Mouse (Mus musculus): Measurements from ENCODE around the gene Usp13. TPM values are rescaled to one million over a fixed set of nuclear protein-coding genes. Genes with fewer than 3 reads are reported as not detected.

Usp13 gene
- polyA plus RNA-seq, 1 experiment from 2014 or later, result 14.4 TPM

- peak; percentile 71 for ATAC-seq (replicated peaks)
- Histone ChIP-seq H3K27me3 (replicated peaks) (no peaks in the 10 kb centered on the region), H3K9ac (no peak overlapping the region), H3K4me3 (no peak overlapping the region), H3K4me1 (no peaks in the 10 kb centered on the region), H3K36me3 (replicated peaks) (no peaks in the 10 kb centered on the region), H3K4me2 (no peak overlapping the region), H3K9me3 (no peaks in the 10 kb centered on the region), H3K27ac (no peak overlapping the region)
- 78% methylated on average over 3 of the region's 3 CpGs for WGBS
These were observed 144.1 kb downstream of the Usp13 start for GRCm38 (mm10) chr3:32961494-32961893.

DNA sequence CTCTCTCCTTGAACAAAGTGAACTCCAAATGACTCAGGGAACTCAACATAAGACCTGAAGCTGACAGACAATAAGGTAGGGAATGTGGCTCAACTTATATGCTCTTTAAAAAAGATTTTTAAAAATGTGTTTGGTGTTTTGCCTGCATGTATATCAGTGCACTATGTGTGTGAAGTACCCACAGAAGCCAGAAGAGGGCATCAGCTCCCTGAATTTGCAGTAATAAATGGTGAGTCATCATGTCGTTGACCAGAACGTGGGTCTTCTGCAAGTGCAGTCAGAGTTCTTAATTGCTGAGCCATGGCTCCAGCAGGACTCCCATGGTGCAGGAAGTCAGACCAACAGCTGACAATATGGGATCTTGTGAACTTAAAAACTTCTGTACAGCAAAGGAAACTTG lies 148.2 kb downstream of the Usp13 start:
- Histone ChIP-seq H3K36me3 (replicated peaks) (no peaks in the 10 kb centered on the region), H3K9ac (no peak overlapping the region), H3K4me1 (no peaks in the 10 kb centered on the region), H3K9me3 (no peaks in the 10 kb centered on the region), H3K27ac (no peak overlapping the region), H3K4me2 (no peak overlapping the region), H3K4me3 (no peak overlapping the region), H3K27me3 (replicated peaks) (no peaks in the 10 kb centered on the region)
- 0 out of 2 replicates have a peak, but pooled peaks have one; percentile 13 for ATAC-seq (replicated peaks)
- WGBS, result 1% methylated on average over 2 of the region's 2 CpGs

DNA sequence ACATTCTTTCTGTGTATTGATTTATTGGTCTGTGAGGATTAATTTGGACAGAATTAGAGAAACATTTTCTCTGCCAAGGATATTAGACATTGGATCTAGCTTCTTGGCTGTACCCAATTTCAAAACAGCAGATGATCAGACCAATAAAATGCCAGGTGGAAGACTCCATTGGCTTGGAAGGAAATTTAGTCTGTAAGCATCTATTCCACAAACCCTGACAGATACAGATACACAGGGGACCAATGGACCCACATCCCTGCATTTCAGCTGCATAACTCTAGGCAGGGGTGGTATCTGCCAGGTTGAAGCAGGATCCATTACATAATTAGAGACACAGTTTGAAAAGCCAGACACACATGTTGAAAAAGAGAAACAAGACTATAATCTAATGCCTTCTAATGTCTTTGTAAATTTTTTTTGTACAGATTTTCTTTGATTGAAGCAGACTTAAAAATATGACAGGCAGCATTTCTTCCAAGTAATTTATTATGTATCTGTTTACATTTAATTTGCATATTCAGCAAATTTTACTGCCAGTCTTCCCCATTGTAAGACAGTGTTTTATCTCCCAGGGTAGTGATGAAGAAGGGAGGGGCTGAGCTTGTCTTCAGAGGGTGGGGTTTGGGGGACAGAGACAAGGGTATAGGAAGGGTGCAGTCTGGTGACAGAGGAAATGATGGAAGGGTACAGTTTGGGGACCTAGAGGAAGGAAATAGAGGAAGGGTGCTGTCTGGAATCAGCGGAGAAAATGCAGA lies 151.5 kb downstream of the Usp13 start:
- ATAC-seq (replicated peaks), result no peak

GRCm38 (mm10) chr3:32970257-32970656 lies 152.9 kb downstream of the Usp13 start:
- Histone ChIP-seq H3K4me3 (no peak overlapping the region), H3K9ac (no peak overlapping the region), H3K9me3 (no peaks in the 10 kb centered on the region), H3K4me1 (no peaks in the 10 kb centered on the region), H3K36me3 (replicated peaks) (no peaks in the 10 kb centered on the region), H3K27me3 (replicated peaks) (no peaks in the 10 kb centered on the region), H3K4me2 (no peak overlapping the region), H3K27ac (no peak overlapping the region)
- 100% methylated on average over 1 of the region's 1 CpGs for WGBS
- no peak for ATAC-seq (replicated peaks)

More for the DNA sequence above, 151.5 kb downstream of the Usp13 start:
- Histone ChIP-seq H3K27ac (no peak overlapping the region), H3K4me1 (no peaks in the 10 kb centered on the region), H3K9me3 (no peaks in the 10 kb centered on the region), H3K9ac (no peak overlapping the region), H3K27me3 (replicated peaks) (no peaks in the 10 kb centered on the region), H3K36me3 (replicated peaks) (no peaks in the 10 kb centered on the region), H3K4me3 (no peak overlapping the region), H3K4me2 (no peak overlapping the region)
- WGBS, result 91% methylated on average over 1 of the region's 1 CpGs

DNA sequence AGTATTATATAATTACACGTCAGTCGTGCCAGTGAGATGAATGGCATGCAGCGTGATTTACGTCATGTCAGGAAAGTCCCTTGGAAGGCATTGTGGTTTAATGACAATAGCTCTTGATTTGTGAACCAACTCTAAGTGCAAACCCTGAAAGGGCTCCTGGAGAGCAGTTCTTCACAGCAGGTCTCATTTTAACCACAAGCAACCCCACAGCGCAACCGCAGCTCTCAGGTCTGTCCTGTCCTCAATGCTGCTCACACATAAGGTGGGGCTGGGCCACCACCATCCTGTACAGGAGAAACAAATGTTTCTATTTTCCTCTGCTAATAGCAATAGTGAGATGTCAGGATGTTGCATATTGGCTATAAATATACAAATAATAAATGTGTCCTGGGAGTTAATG lies 161.9 kb downstream of the Usp13 start:
- Histone ChIP-seq H3K4me3 (no peak overlapping the region), H3K4me2 (no peak overlapping the region), H3K36me3 (replicated peaks) (no peaks in the 10 kb centered on the region), H3K9ac (no peak overlapping the region), H3K9me3 (no peaks in the 10 kb centered on the region), H3K27ac (no peak overlapping the region), H3K4me1 (no peaks in the 10 kb centered on the region), H3K27me3 (replicated peaks) (no peaks in the 10 kb centered on the region)
- no peak for ATAC-seq (replicated peaks)
- 35% methylated on average over 6 of the region's 6 CpGs for WGBS

- no peaks in the 10 kb centered on the region for H3K4me1 ChIP-seq
- WGBS, result 67% methylated on average over 4 of the region's 4 CpGs
- no peak overlapping the region for H3K4me3 ChIP-seq
- no peak overlapping the region for H3K4me2 ChIP-seq
- no peaks in the 10 kb centered on the region for H3K9me3 ChIP-seq
- H3K27ac ChIP-seq, result no peak overlapping the region
- no peaks in the 10 kb centered on the region for H3K36me3 ChIP-seq (replicated peaks)
- ATAC-seq (replicated peaks), result no peak
- no peaks in the 10 kb centered on the region for H3K27me3 ChIP-seq (replicated peaks)
- H3K9ac ChIP-seq, result no peak overlapping the region
These were observed 162.6 kb downstream of the Usp13 start for GRCm38 (mm10) chr3:32979981-32980380.

DNA sequence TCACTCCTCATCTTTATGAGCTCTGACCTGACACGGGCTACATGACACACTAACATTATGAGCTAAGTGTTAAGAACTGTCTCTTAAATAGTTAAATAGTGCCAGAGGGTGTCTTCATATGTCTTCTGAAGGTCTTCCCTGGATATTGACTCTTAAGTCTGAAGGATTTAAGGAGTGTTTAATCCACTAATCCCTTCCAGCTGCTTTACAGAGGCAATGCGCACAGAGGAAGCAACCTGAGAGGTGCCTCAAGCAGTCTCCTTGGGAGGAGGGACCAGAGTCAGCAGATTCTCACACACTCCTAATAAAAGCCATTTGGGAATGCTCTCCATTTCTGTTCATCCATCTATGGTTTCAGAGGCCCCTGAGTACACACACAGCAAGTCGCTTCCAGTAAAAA lies 167.8 kb downstream of the Usp13 start:
- H3K4me1 ChIP-seq, result no peaks in the 10 kb centered on the region
- no peak overlapping the region for H3K4me2 ChIP-seq
- peak; percentile 70; the same call in 1 of the 2 replicates for ATAC-seq (replicated peaks)
- no peak overlapping the region for H3K27ac ChIP-seq
- no peaks in the 10 kb centered on the region for H3K9me3 ChIP-seq
- 54% methylated on average over 3 of the region's 3 CpGs for WGBS
- no peak overlapping the region for H3K4me3 ChIP-seq
- H3K27me3 ChIP-seq (replicated peaks), result no peaks in the 10 kb centered on the region
- H3K9ac ChIP-seq, result no peak overlapping the region
- H3K36me3 ChIP-seq (replicated peaks), result no peaks in the 10 kb centered on the region

Other genes with a start within 250 kb of the Usp13 start
- gene Gnb4, start 201.0 kb upstream of the Usp13 start, polyA plus RNA-seq (2015; fragmentation: Nextera tagmentation; extraction: Ambion mirVana), result 86.4 and 90.4 TPM in 2 replicates
- 67.7 and 75.9 TPM in 2 replicates for gene Actl6a, start 111.2 kb upstream of the Usp13 start, polyA plus RNA-seq (2015; fragmentation: Nextera tagmentation; extraction: Ambion mirVana)
- 268 and 273 TPM in 2 replicates for gene Ndufb5, start 80.6 kb upstream of the Usp13 start, polyA plus RNA-seq (2015; fragmentation: Nextera tagmentation; extraction: Ambion mirVana)
- 27.0 and 28.6 TPM in 2 replicates for gene Mrpl47, start 79.9 kb upstream of the Usp13 start, polyA plus RNA-seq (2015; fragmentation: Nextera tagmentation; extraction: Ambion mirVana)

Measured in midbrain, embryonic 15.5 days (tissue).